Mouse (Mus musculus): ENCODE measurements at regions not wholly inside any gene's neighbourhood (a gene's known extent, or its start where the extent isn't known, plus 50 kb on each side); places are given as distances from the start of the nearest gene placed in this dataset.

GRCm38 (mm10) chr12:80041012-80041411 is 71.8 kb downstream of the Zfp36l1 start:
- H3K4me1 ChIP-seq (ENCODE audit: control insufficient read depth, insufficient read depth, low read length): peaks cover 1% of the 10 kb centered on the region; the same call in 1 of the 2 replicates
- WGBS: 89% methylated on average over 6 of the region's 6 CpGs
- no peak overlapping the region for H3K27ac ChIP-seq (ENCODE audit: control insufficient read depth, insufficient read depth, low read depth, low read length, poor library complexity)
- TF ChIP-seq CTCF (IDR thresholded peaks at IDR 0.05; ENCODE audit: control insufficient read depth, insufficient read depth, low read length): no peak
- TF ChIP-seq POLR2A (IDR thresholded peaks at IDR 0.05; ENCODE audit: borderline replicate concordance, control insufficient read depth, low read depth, low read length): no peak
- H3K4me3 ChIP-seq (replicated peaks; ENCODE audit: control insufficient read depth, low read depth, low read length): no peak overlapping the region

DNA sequence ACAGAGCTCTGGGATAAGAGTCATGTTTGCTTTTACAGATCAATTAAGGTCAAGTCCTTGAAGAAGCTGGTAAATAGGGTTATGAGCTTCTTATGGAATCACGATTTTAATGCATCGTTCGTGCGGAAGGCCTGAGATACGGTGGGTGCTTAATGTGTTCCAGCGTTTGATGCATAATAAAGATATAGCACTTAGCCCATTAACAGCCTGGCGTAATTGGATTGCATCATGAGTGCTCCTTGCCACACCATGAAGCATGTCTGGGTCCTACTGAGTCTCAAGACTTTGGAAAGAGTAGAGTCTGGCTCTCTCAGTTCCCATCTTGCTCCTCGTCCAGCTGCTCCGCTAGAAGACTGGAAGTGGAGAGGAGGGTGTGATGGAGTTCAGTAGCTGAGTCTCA is 72.6 kb downstream of the Zfp36l1 start:
- no peak for TF ChIP-seq POLR2A (IDR thresholded peaks at IDR 0.05; ENCODE audit: borderline replicate concordance, control insufficient read depth, low read depth, low read length)
- TF ChIP-seq CTCF (IDR thresholded peaks at IDR 0.05; ENCODE audit: control insufficient read depth, insufficient read depth, low read length): no peak
- Histone ChIP-seq H3K27ac (ENCODE audit: control insufficient read depth, insufficient read depth, low read depth, low read length, poor library complexity) (no peak overlapping the region), H3K4me3 (replicated peaks; ENCODE audit: control insufficient read depth, low read depth, low read length) (no peak overlapping the region), H3K4me1 (ENCODE audit: control insufficient read depth, insufficient read depth, low read length) (peaks cover 1% of the 10 kb centered on the region; the same call in 1 of the 2 replicates)
- WGBS: 84% methylated on average over 9 of the region's 9 CpGs

- H3K4me3 ChIP-seq (replicated peaks; ENCODE audit: control insufficient read depth, low read depth, low read length): no peak overlapping the region
- 69% methylated on average over 1 of the region's 1 CpGs for WGBS
- peaks cover 1% of the 10 kb centered on the region; the same call in 1 of the 2 replicates for H3K4me1 ChIP-seq (ENCODE audit: control insufficient read depth, insufficient read depth, low read length)
- TF ChIP-seq CTCF (IDR thresholded peaks at IDR 0.05; ENCODE audit: control insufficient read depth, insufficient read depth, low read length): no peak
- TF ChIP-seq POLR2A (IDR thresholded peaks at IDR 0.05; ENCODE audit: borderline replicate concordance, control insufficient read depth, low read depth, low read length): no peak
- H3K27ac ChIP-seq (ENCODE audit: control insufficient read depth, insufficient read depth, low read depth, low read length, poor library complexity): no peak overlapping the region
These were observed 73.7 kb downstream of the Zfp36l1 start for GRCm38 (mm10) chr12:80039150-80039549.

GRCm38 (mm10) chr12:80035500-80036271 is 77.1 kb downstream of the Zfp36l1 start:
- Histone ChIP-seq H3K27ac (ENCODE audit: control insufficient read depth, insufficient read depth, low read depth, low read length, poor library complexity) (no peak overlapping the region; the same call in 1 of the 2 replicates), H3K4me1 (ENCODE audit: control insufficient read depth, insufficient read depth, low read length) (no peaks in the 10 kb centered on the region; the same call in 1 of the 2 replicates), H3K4me3 (replicated peaks; ENCODE audit: control insufficient read depth, low read depth, low read length) (no peak overlapping the region)
- TF ChIP-seq POLR2A (IDR thresholded peaks at IDR 0.05; ENCODE audit: borderline replicate concordance, control insufficient read depth, low read depth, low read length): no peak
- no peak for TF ChIP-seq CTCF (IDR thresholded peaks at IDR 0.05; ENCODE audit: control insufficient read depth, insufficient read depth, low read length)
- WGBS: 55% methylated on average over 6 of the region's 6 CpGs

- WGBS: 72% methylated on average over 4 of the region's 4 CpGs
These were observed 77.8 kb downstream of the Zfp36l1 start for GRCm38 (mm10) chr12:80034963-80035411.

GRCm38 (mm10) chr12:80034100-80034499 is 78.7 kb downstream of the Zfp36l1 start:
- Histone ChIP-seq H3K4me1 (ENCODE audit: control insufficient read depth, insufficient read depth, low read length) (no peaks in the 10 kb centered on the region; the same call in 1 of the 2 replicates), H3K27ac (ENCODE audit: control insufficient read depth, insufficient read depth, low read depth, low read length, poor library complexity) (no peak overlapping the region), H3K4me3 (replicated peaks; ENCODE audit: control insufficient read depth, low read depth, low read length) (no peak overlapping the region)
- WGBS: 81% methylated on average over 5 of the region's 5 CpGs
- no peak for TF ChIP-seq POLR2A (IDR thresholded peaks at IDR 0.05; ENCODE audit: borderline replicate concordance, control insufficient read depth, low read depth, low read length)
- TF ChIP-seq CTCF (IDR thresholded peaks at IDR 0.05; ENCODE audit: control insufficient read depth, insufficient read depth, low read length): no peak

More at GRCm38 (mm10) chr12:80034963-80035411, 77.8 kb downstream of the Zfp36l1 start:
- Histone ChIP-seq H3K4me1 (ENCODE audit: control insufficient read depth, insufficient read depth, low read length) (no peaks in the 10 kb centered on the region; the same call in 1 of the 2 replicates), H3K4me3 (replicated peaks; ENCODE audit: control insufficient read depth, low read depth, low read length) (no peak overlapping the region), H3K27ac (ENCODE audit: control insufficient read depth, insufficient read depth, low read depth, low read length, poor library complexity) (peak overlapping the region; percentile 30)
- TF ChIP-seq CTCF (IDR thresholded peaks at IDR 0.05; ENCODE audit: control insufficient read depth, insufficient read depth, low read length) (no peak), POLR2A (IDR thresholded peaks at IDR 0.05; ENCODE audit: borderline replicate concordance, control insufficient read depth, low read depth, low read length) (no peak)

- no peak for TF ChIP-seq CTCF (IDR thresholded peaks at IDR 0.05; ENCODE audit: control insufficient read depth, insufficient read depth, low read length)
- no peak for TF ChIP-seq POLR2A (IDR thresholded peaks at IDR 0.05; ENCODE audit: borderline replicate concordance, control insufficient read depth, low read depth, low read length)
- Histone ChIP-seq H3K4me3 (replicated peaks; ENCODE audit: control insufficient read depth, low read depth, low read length) (no peak overlapping the region), H3K4me1 (ENCODE audit: control insufficient read depth, insufficient read depth, low read length) (no peaks in the 10 kb centered on the region; the same call in 1 of the 2 replicates), H3K27ac (ENCODE audit: control insufficient read depth, insufficient read depth, low read depth, low read length, poor library complexity) (no peak overlapping the region)
- WGBS: 65% methylated on average over 3 of the region's 3 CpGs
These were observed 80.3 kb downstream of the Zfp36l1 start for GRCm38 (mm10) chr12:80032520-80032919.

DNA sequence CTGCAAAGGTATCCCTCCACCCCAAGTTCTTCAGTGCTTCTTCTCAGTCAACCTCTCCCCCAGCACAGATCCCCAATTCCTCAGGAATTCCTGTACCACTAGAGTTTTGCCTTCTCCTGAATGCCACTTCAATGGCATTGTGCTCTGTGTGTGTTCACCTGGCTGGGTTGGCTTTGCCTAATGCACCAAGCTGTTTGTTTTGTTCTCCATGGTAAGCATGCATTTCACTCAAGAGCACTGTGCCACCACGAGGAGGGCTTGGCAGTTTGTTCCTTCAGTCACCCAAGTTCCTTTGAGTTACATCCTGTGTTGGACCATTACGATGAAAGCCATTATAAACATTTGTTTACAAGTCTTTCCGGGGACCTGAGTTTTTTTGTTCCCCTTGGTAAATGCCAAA is 84.5 kb downstream of the Zfp36l1 start:
- TF ChIP-seq CTCF (IDR thresholded peaks at IDR 0.05; ENCODE audit: control insufficient read depth, insufficient read depth, low read length): no peak
- no peak for TF ChIP-seq POLR2A (IDR thresholded peaks at IDR 0.05; ENCODE audit: borderline replicate concordance, control insufficient read depth, low read depth, low read length)
- peaks cover 1% of the 10 kb centered on the region for H3K4me1 ChIP-seq (ENCODE audit: control insufficient read depth, insufficient read depth, low read length)
- no peak overlapping the region for H3K4me3 ChIP-seq (replicated peaks; ENCODE audit: control insufficient read depth, low read depth, low read length)
- WGBS: 75% methylated on average over 3 of the region's 3 CpGs
- H3K27ac ChIP-seq (ENCODE audit: control insufficient read depth, insufficient read depth, low read depth, low read length, poor library complexity): no peak overlapping the region

Measured in bone marrow, adult 2 months (tissue).